Mouse (Mus musculus) retina, postnatal 1 day (tissue): ENCODE measurements around the gene Ccnj.

Experiments used
- DNase-seq: peaks from one replicate; pipeline ENCODE4 v3.0.0-alpha.2; 2012

Ccnj gene

GRCm38 (mm10) chr19:40849391-40849790 is 18.3 kb downstream of the Ccnj start:
- DNase-seq = no peak

GRCm38 (mm10) chr19:40859555-40859954 is 28.5 kb downstream of the Ccnj start:
- DNase-seq = no peak

- no peak for DNase-seq
These were observed 37.2 kb downstream of the Ccnj start for GRCm38 (mm10) chr19:40868284-40868683.

GRCm38 (mm10) chr19:40869425-40870105 is 38.5 kb downstream of the Ccnj start:
- DNase-seq = no peak

GRCm38 (mm10) chr19:40872955-40873665 is 42.0 kb downstream of the Ccnj start:
- peak; percentile 99 for DNase-seq

- DNase-seq = no peak
These were observed 50.6 kb downstream of the Ccnj start for GRCm38 (mm10) chr19:40881700-40882099.

GRCm38 (mm10) chr19:40888887-40889286 is 57.8 kb downstream of the Ccnj start:
- no peak for DNase-seq

- DNase-seq = no peak
These were observed 63.0 kb downstream of the Ccnj start for GRCm38 (mm10) chr19:40894071-40894506.

- peak; percentile 97 for DNase-seq
These were observed 63.7 kb downstream of the Ccnj start, which contains the start of gene Zfp518a for GRCm38 (mm10) chr19:40894519-40895392. Gene Zfp518a (plus strand): TSS chr19:40894705.

GRCm38 (mm10) chr19:40895393-40895703 is 64.3 kb downstream of the Ccnj start:
- no peak for DNase-seq
